ENCODE assay signal across 30 mouse cellular contexts in genomic region chr3:106991334-106991733, GRCm38 (mm10). TPM values are rescaled to one million over a fixed set of nuclear protein-coding genes. Genes with fewer than 3 reads are reported as not detected.
DNase-seq lines count a peak whose midpoint lies in the region; ATAC-seq and TF ChIP-seq lines count a peak whose summit lies in the region.
"Had no signal": no experiment of that assay in that cellular context is flagged by ENCODE, and none has a peak within 500 bp of the region (broad histone marks: within the 10 kb centered on the region; RNA-seq: fewer than 3 reads in every experiment).

No protein-coding gene starts in this region.

- H3K4me3 ChIP-seq in hindbrain, embryonic 16.5 days (ENCODE audit: low read length) = no peak overlapping the region
- no peak overlapping the region for H3K4me3 ChIP-seq in hindbrain, postnatal 0 days (ENCODE audit: low read length)
- no peak overlapping the region for H3K4me3 ChIP-seq in hindbrain, embryonic 14.5 days (replicated peaks; ENCODE audit: low read length)
- H3K4me3 ChIP-seq: forebrain, embryonic 10.5 days; forebrain, embryonic 13.5 days; heart, embryonic 12.5 days; heart, embryonic 15.5 days; hindbrain, embryonic 10.5 days; hindbrain, embryonic 13.5 days had no signal

- no peak overlapping the region for H3K9ac ChIP-seq in hindbrain, embryonic 16.5 days (ENCODE audit: low read depth, low read length)
- H3K9ac ChIP-seq in hindbrain, postnatal 0 days (replicated peaks; ENCODE audit: low read length) = no peak overlapping the region
- H3K9ac ChIP-seq in hindbrain, embryonic 14.5 days = no peak overlapping the region
- H3K9ac ChIP-seq: forebrain, embryonic 13.5 days; heart, embryonic 12.5 days; heart, embryonic 15.5 days; hindbrain, embryonic 13.5 days had no signal

- ATAC-seq in hindbrain, embryonic 16.5 days = peak; percentile 31; the same call in 1 of the 2 replicates
- ATAC-seq in hindbrain, postnatal 0 days = no peak
- ATAC-seq in CD4-positive, CD25-positive, alpha-beta regulatory T cell, adult 4 months = peak; percentile 72
- no peak for ATAC-seq in hindbrain, embryonic 14.5 days (ENCODE audit: low FRiP score)
- ATAC-seq: activated CD4-positive, CD25-positive, alpha-beta regulatory T cell, adult 4 months; forebrain, embryonic 13.5 days; forebrain, embryonic 16.5 days; inflammation-experienced regulatory T-cells, adult 6 months had no signal

- no peak overlapping the region for H3K27ac ChIP-seq in hindbrain, embryonic 16.5 days (ENCODE audit: low read depth, low read length)
- no peak overlapping the region for H3K27ac ChIP-seq in hindbrain, postnatal 0 days
- H3K27ac ChIP-seq in hindbrain, embryonic 14.5 days = no peak overlapping the region
- H3K27ac ChIP-seq: forebrain, embryonic 10.5 days; forebrain, embryonic 13.5 days; heart, embryonic 15.5 days; hindbrain, embryonic 10.5 days; hindbrain, embryonic 13.5 days had no signal

- WGBS in hindbrain, embryonic 16.5 days = 71% methylated on average over 1 of the region's 1 CpGs
- WGBS in hindbrain, postnatal 0 days = 80% methylated on average over 1 of the region's 1 CpGs
- 83% methylated on average over 1 of the region's 1 CpGs for WGBS in hindbrain, embryonic 14.5 days

- TF ChIP-seq CTCF in hindbrain, postnatal 0 days (IDR thresholded peaks at IDR 0.05; ENCODE audit: low read depth) = no peak

- H3K4me2 ChIP-seq in hindbrain, embryonic 16.5 days (ENCODE audit: low read length) = no peak overlapping the region
- H3K4me2 ChIP-seq in hindbrain, postnatal 0 days (ENCODE audit: low read depth, low read length) = no peak overlapping the region
- no peak overlapping the region for H3K4me2 ChIP-seq in hindbrain, embryonic 14.5 days (replicated peaks)
- H3K4me2 ChIP-seq: forebrain, embryonic 13.5 days; heart, embryonic 12.5 days; heart, embryonic 15.5 days; hindbrain, embryonic 13.5 days had no signal

- no peak for DNase-seq in hindbrain, postnatal 0 days (ENCODE audit: low spot score)
- DNase-seq in 3134 (ENCODE audit: extremely low read depth, insufficient read length, low spot score) (peak; percentile 22), 416B (ENCODE audit: low read depth) (peak; percentile 9)
- no peak for DNase-seq in adrenal gland, postnatal 4 days (ENCODE audit: low spot score in 2 of 2)
- DNase-seq in Muller cell, postnatal 12 days (ENCODE audit: inconsistent ontology term) = no peak
- DNase-seq in hindbrain, embryonic 14.5 days (ENCODE audit: low spot score) = no peak
- DNase-seq: adrenal gland, adult 8-10 months; adrenal gland, postnatal 25 days; B cell, adult 2 months; cerebellum, adult 18-20 months; cerebellum, adult 9-10 months; cerebellum, postnatal 14 days; gastrocnemius, postnatal 10 days; gastrocnemius, postnatal 36 days; heart, postnatal 10 days; heart, postnatal 36 days; kidney, adult 11 months; kidney, adult 9 months had no signal

- H3K27me3 ChIP-seq in hindbrain, embryonic 16.5 days (replicated peaks; ENCODE audit: control insufficient read depth, insufficient read depth, low read length) = no peaks in the 10 kb centered on the region
- H3K27me3 ChIP-seq in hindbrain, postnatal 0 days (ENCODE audit: insufficient read depth, low read length) = no peaks in the 10 kb centered on the region
- H3K27me3 ChIP-seq in hindbrain, embryonic 14.5 days (ENCODE audit: control insufficient read depth, insufficient read depth, low read length) = no peaks in the 10 kb centered on the region
- H3K27me3 ChIP-seq: forebrain, embryonic 13.5 days; heart, embryonic 12.5 days; heart, embryonic 15.5 days; hindbrain, embryonic 13.5 days had no signal

- no peaks in the 10 kb centered on the region for H3K36me3 ChIP-seq in hindbrain, embryonic 16.5 days (ENCODE audit: control insufficient read depth, insufficient read depth, low read length)
- no peaks in the 10 kb centered on the region for H3K36me3 ChIP-seq in hindbrain, postnatal 0 days (ENCODE audit: insufficient read depth, low read length)
- no peaks in the 10 kb centered on the region for H3K36me3 ChIP-seq in hindbrain, embryonic 14.5 days (replicated peaks; ENCODE audit: control insufficient read depth, insufficient read depth)
- H3K36me3 ChIP-seq: forebrain, embryonic 10.5 days; heart, embryonic 12.5 days; heart, embryonic 15.5 days; hindbrain, embryonic 10.5 days; hindbrain, embryonic 13.5 days had no signal

- no peaks in the 10 kb centered on the region for H3K9me3 ChIP-seq in hindbrain, embryonic 16.5 days (ENCODE audit: control insufficient read depth, low read length)
- H3K9me3 ChIP-seq in hindbrain, postnatal 0 days (ENCODE audit: low read length) = no peaks in the 10 kb centered on the region
- no peaks in the 10 kb centered on the region for H3K9me3 ChIP-seq in hindbrain, embryonic 14.5 days (ENCODE audit: control insufficient read depth, low read length)
- H3K9me3 ChIP-seq: forebrain, embryonic 10.5 days; forebrain, embryonic 13.5 days; heart, embryonic 12.5 days; heart, embryonic 15.5 days; hindbrain, embryonic 10.5 days; hindbrain, embryonic 13.5 days had no signal

- H3K4me1 ChIP-seq in hindbrain, embryonic 16.5 days (ENCODE audit: control insufficient read depth, insufficient read depth, low read depth, low read length) = no peaks in the 10 kb centered on the region
- H3K4me1 ChIP-seq in hindbrain, postnatal 0 days (ENCODE audit: insufficient read depth, low read length) = no peaks in the 10 kb centered on the region
- H3K4me1 ChIP-seq in hindbrain, embryonic 14.5 days (replicated peaks; ENCODE audit: control insufficient read depth, insufficient read depth, low read length) = peaks cover 5% of the 10 kb centered on the region; the same call in 1 of the 2 replicates
- H3K4me1 ChIP-seq: forebrain, embryonic 10.5 days; forebrain, embryonic 13.5 days; heart, embryonic 12.5 days; heart, embryonic 15.5 days had no signal

RNA-seq across cellular contexts. Expression of gene Kcna3, which starts 44.6 kb away (rescaled TPM):
- 10.3 and 11.3 TPM in 2 replicates for polyA plus RNA-seq in hindbrain, embryonic 16.5 days (2015; fragmentation: Nextera tagmentation; extraction: Ambion mirVana)
- total RNA-seq in hindbrain, postnatal 0 days (2014; rRNA removed) = 52.0 and 53.9 TPM in 2 replicates
- 9.2 and 11.3 TPM in 2 replicates for polyA plus RNA-seq in hindbrain, postnatal 0 days (2015; fragmentation: Nextera tagmentation; extraction: Ambion mirVana)
- 10 to 100 TPM in 1 of 2 experiments, 1 to 10 TPM in 1; 9.8 to 15.2 TPM for polyA plus RNA-seq in CD4-positive, CD25-positive, alpha-beta regulatory T cell, adult 4 months (2017; shearing (Covaris generic))
- 1 to 10 TPM; 1.0 to 1.8 TPM for total RNA-seq in adrenal gland, postnatal 4 days (2021)
- polyA plus RNA-seq in hindbrain, embryonic 14.5 days (2014; fragmentation: Nextera tagmentation; extraction: Ambion mirVana) = 10.9 and 14.8 TPM in 2 replicates
- total RNA-seq: MEL had no signal

Comparison
In these comparisons a context has a peak if more than half of its experiments do, and no peak if none do; other contexts are left out.
1. ATAC-seq: peak in hindbrain, embryonic 16.5 days (single experiment) and CD4-positive, CD25-positive, alpha-beta regulatory T cell, adult 4 months (single experiment); none in hindbrain, postnatal 0 days (single experiment) and hindbrain, embryonic 14.5 days (single experiment).
2. DNase-seq: peak in 3134 (single experiment) and 416B (single experiment); none in hindbrain, postnatal 0 days (single experiment), adrenal gland, postnatal 4 days (0 of 2), Muller cell, postnatal 12 days (single experiment) and hindbrain, embryonic 14.5 days (single experiment).